Mouse (Mus musculus): ENCODE results near the gene Zfp775.

Zfp775 gene

GRCm38 (mm10) chr6:48628808-48629660, 27.2 kb downstream of the Zfp775 start:
- peak; percentile 54 to 69 for DNase-seq

GRCm38 (mm10) chr6:48629661-48630034, 27.8 kb downstream of the Zfp775 start:
- no peak for DNase-seq

GRCm38 (mm10) chr6:48630831-48631230, 29.0 kb downstream of the Zfp775 start:
- DNase-seq: no peak

GRCm38 (mm10) chr6:48635105-48635504, 33.2 kb downstream of the Zfp775 start:
- no peak for DNase-seq

- no peak for DNase-seq
These were observed 34.7 kb downstream of the Zfp775 start for GRCm38 (mm10) chr6:48636515-48636914.

- DNase-seq: no peak
These were observed 36.1 kb downstream of the Zfp775 start for GRCm38 (mm10) chr6:48637811-48638500.

GRCm38 (mm10) chr6:48638553-48638952, 36.7 kb downstream of the Zfp775 start:
- no peak for DNase-seq

- DNase-seq: no peak
These were observed 39.5 kb downstream of the Zfp775 start for GRCm38 (mm10) chr6:48641391-48641790.

- peak; percentile 39 to 58 for DNase-seq
These were observed 41.0 kb downstream of the Zfp775 start for GRCm38 (mm10) chr6:48642764-48643292.

- DNase-seq: peak; percentile 66 to 67
These were observed 43.9 kb downstream of the Zfp775 start for GRCm38 (mm10) chr6:48645660-48646308.

- DNase-seq: no peak
These were observed 44.4 kb downstream of the Zfp775 start for GRCm38 (mm10) chr6:48646309-48646690.

GRCm38 (mm10) chr6:48646995-48647394, 45.1 kb downstream of the Zfp775 start, which contains the start of gene Gimap8:
Gene Gimap8 (plus strand): TSS chr6:48647234.
- DNase-seq: no peak

- DNase-seq: no peak
These were observed 45.7 kb downstream of the Zfp775 start for GRCm38 (mm10) chr6:48647611-48648010.

GRCm38 (mm10) chr6:48648779-48649178, 46.9 kb downstream of the Zfp775 start:
- no peak for DNase-seq

- no peak for DNase-seq
These were observed 48.2 kb downstream of the Zfp775 start for GRCm38 (mm10) chr6:48650041-48650440.

- DNase-seq: no peak
These were observed 56.9 kb downstream of the Zfp775 start for GRCm38 (mm10) chr6:48658721-48659120.

- DNase-seq: no peak
These were observed 62.9 kb downstream of the Zfp775 start for GRCm38 (mm10) chr6:48664750-48665149.

GRCm38 (mm10) chr6:48665471-48665870, 63.6 kb downstream of the Zfp775 start:
- no peak for DNase-seq

GRCm38 (mm10) chr6:48666159-48666586, 64.3 kb downstream of the Zfp775 start:
- no peak for DNase-seq

GRCm38 (mm10) chr6:48668022-48668421, 66.2 kb downstream of the Zfp775 start:
- no peak for DNase-seq

- DNase-seq: no peak
These were observed 67.6 kb downstream of the Zfp775 start for GRCm38 (mm10) chr6:48669446-48669969.

Measured in cerebellum, adult 18-20 months (tissue).